Mouse (Mus musculus): ENCODE results near the gene Vamp1. TPM values are rescaled to one million over a fixed set of nuclear protein-coding genes. Genes with fewer than 3 reads are reported as not detected.

The Vamp1 gene
- polyA plus RNA-seq, 1 experiment from 2014 or later, result 4.3 TPM

DNA sequence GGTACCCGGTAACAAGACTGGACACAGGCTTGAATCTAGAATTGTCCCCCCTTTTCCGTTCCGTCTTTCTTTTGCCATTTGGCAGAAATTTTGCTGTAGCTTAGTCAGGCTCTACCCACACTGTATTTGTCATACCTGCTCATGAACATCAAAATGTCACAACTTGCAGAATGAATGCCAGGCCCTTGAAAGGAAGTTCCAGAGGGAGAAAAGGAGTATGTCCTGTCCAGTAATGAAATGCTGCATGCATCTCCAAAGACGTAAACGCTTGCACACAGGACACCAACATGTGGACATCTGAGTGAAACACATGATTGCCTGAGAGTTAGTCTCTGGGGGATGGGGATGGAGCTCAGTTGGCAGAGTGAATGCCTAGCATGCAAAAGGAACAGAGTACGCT, 1.6 kb upstream of the Vamp1 start:
- no peak for ATAC-seq (ENCODE audit: insufficient number of reproducible peaks, insufficient read depth, low FRiP score, low TSS enrichment, low read depth)
- WGBS, result 72% methylated on average over 6 of the region's 6 CpGs
- H3K4me3 ChIP-seq, result no peak overlapping the region

DNA sequence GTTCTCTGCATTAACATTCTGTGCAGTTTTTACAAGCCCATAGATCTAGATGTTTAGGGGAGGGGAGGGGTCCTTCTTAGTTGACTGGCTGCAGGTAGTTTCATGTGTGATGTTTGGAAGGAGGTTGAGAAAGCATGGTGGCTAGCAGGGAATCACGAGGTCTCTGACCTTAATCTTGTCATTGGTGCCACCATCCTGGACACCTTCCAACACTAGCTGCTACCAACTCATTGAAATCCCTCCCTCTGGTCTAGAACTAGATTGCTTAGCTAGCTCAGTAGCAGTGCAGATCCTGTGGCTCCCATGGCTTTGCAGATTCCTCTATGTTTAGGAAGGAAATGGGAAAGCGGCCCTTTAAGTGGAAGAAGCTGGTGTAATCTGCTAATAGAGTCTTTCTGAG, 1.5 kb downstream of the Vamp1 start:
- Histone ChIP-seq H3K9ac (no peak overlapping the region), H3K4me1 (peaks cover 9% of the 10 kb centered on the region), H3K36me3 (no peaks in the 10 kb centered on the region), H3K27ac (no peak overlapping the region), H3K9me3 (no peaks in the 10 kb centered on the region), H3K4me3 (no peak overlapping the region), H3K27me3 (peaks cover 29% of the 10 kb centered on the region), H3K4me2 (no peak overlapping the region)
- WGBS, result 81% methylated on average over 2 of the region's 2 CpGs
- ATAC-seq (ENCODE audit: insufficient number of reproducible peaks, insufficient read depth, low FRiP score, low TSS enrichment, low read depth), result no peak

More for the DNA sequence above, 1.6 kb upstream of the Vamp1 start:
- Histone ChIP-seq H3K36me3 (no peaks in the 10 kb centered on the region), H3K27me3 (peaks cover 33% of the 10 kb centered on the region), H3K9ac (no peak overlapping the region), H3K9me3 (no peaks in the 10 kb centered on the region), H3K27ac (no peak overlapping the region), H3K4me2 (no peak overlapping the region), H3K4me1 (peaks cover 9% of the 10 kb centered on the region)

DNA sequence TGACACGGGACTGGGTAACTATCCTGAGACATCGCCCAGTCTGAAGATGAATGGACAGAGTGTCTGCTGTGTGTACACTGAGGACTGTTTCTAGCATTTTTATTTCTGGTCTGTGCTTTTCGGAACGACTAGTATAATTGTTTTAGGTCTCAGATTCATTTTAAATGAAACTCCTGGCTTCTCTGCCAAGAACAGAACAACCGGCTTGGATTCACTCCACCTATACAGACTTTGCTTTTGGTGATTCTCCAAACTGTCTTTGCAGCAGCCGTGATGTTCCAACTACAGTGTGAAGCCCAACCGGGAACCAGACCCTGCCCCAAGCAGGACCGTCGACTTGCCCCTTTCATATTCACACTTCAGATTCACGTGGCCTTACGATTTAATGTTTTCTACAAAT, 2.5 kb downstream of the Vamp1 start:
- Histone ChIP-seq H3K36me3 (no peaks in the 10 kb centered on the region), H3K9me3 (no peaks in the 10 kb centered on the region), H3K4me2 (no peak overlapping the region), H3K27ac (no peak overlapping the region), H3K4me3 (no peak overlapping the region), H3K9ac (no peak overlapping the region), H3K27me3 (peaks cover 29% of the 10 kb centered on the region), H3K4me1 (peaks cover 12% of the 10 kb centered on the region)
- ATAC-seq (ENCODE audit: insufficient number of reproducible peaks, insufficient read depth, low FRiP score, low TSS enrichment, low read depth), result no peak
- 89% methylated on average over 11 of the region's 11 CpGs for WGBS

DNA sequence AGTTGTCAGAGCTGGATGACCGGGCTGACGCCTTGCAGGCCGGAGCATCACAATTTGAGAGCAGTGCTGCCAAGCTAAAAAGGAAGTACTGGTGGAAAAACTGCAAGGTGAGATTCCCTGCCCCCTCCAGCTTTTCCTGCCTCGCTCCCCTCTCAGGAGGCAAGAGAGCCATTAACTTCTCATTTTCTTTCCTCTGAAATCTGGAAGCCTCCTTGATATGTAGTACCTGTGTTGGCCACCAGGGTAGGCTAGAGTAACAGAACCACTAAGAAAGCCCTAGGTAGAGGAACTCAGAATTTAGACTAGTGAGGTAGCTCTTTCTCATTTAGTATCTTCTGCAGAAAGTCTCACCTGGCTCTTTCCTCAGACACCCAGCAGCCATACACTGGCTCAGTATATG, 3.6 kb downstream of the Vamp1 start:
- H3K9me3 ChIP-seq, result no peaks in the 10 kb centered on the region
- ATAC-seq (ENCODE audit: insufficient number of reproducible peaks, insufficient read depth, low FRiP score, low TSS enrichment, low read depth), result no peak
- peaks cover 18% of the 10 kb centered on the region for H3K27me3 ChIP-seq
- no peaks in the 10 kb centered on the region for H3K36me3 ChIP-seq
- H3K4me3 ChIP-seq, result no peak overlapping the region
- H3K4me2 ChIP-seq, result no peak overlapping the region
- no peak overlapping the region for H3K9ac ChIP-seq
- H3K27ac ChIP-seq, result no peak overlapping the region
- H3K4me1 ChIP-seq, result peaks cover 12% of the 10 kb centered on the region
- WGBS, result 76% methylated on average over 4 of the region's 4 CpGs

DNA sequence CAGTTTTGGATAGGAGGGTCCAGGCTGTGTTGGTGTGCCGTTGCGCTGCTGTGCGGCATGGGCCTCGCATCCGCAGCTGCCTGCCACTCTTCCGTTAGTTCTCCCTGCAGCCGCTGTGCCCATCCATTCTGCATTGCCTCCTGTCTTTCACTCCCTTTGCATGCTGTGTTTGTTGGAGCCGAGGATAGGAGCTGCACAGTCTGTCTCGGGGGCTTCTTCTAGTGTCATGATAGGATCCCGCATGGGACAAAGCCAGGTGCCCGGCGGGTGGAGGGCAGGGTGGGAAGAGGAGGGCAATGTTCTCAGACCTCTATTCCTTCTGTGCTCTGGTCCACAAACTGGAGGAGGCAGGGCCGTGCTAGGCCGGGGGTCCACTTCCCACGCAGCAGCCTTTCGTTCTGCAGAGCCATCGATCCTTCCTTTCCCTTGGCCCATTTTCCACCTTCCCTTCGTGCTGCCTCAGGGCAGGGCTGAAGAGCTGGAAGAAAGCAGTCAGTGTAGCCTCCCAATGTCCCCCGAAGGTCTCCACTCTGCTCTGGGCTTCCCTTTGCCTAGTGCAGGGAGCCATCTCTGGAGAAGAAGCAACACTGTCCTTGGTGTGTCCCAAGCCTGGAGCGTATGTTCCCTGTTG, 5.9 kb downstream of the Vamp1 start:
- H3K4me1 ChIP-seq, result peaks cover 7% of the 10 kb centered on the region; the same call in 1 of the 2 replicates

DNA sequence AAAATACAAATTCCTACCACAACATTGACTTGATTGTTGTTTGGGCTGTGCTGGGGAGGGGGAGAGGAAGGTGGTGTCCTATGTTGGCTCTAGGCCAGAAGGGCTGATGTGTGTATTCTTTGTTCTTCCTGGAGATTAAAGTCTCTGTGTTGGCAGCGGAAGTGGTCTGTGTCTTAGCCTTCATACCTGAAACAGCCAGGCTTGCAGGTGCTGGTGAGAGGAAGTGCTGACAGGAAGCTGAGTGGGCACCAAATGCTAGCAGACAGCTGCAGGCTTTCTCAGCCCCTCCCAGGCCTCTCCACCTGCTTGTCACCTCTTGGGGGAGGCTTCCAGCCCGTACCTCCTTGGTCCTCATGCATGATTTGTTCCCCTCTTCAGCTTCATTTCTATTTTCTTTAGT, 6.8 kb downstream of the Vamp1 start:
- H3K27ac ChIP-seq, result no peak overlapping the region
- 0 out of 2 replicates have a peak, but pooled peaks cover 7% of the 10 kb centered on the region for H3K36me3 ChIP-seq
- H3K27me3 ChIP-seq, result 0 out of 2 replicates have a peak, but pooled peaks cover 4% of the 10 kb centered on the region
- no peak overlapping the region for H3K4me2 ChIP-seq
- H3K9ac ChIP-seq, result no peak overlapping the region
- 63% methylated on average over 2 of the region's 2 CpGs for WGBS
- H3K9me3 ChIP-seq, result no peaks in the 10 kb centered on the region
- peaks cover 3% of the 10 kb centered on the region; the same call in 1 of the 2 replicates for H3K4me1 ChIP-seq
- no peak overlapping the region for H3K4me3 ChIP-seq
- no peak for ATAC-seq (ENCODE audit: insufficient number of reproducible peaks, insufficient read depth, low FRiP score, low TSS enrichment, low read depth)

More for the DNA sequence above, 5.9 kb downstream of the Vamp1 start:
- H3K4me2 ChIP-seq, result no peak overlapping the region
- H3K36me3 ChIP-seq, result 0 out of 2 replicates have a peak, but pooled peaks cover 7% of the 10 kb centered on the region
- ATAC-seq (ENCODE audit: insufficient number of reproducible peaks, insufficient read depth, low FRiP score, low TSS enrichment, low read depth), result no peak
- no peak overlapping the region for H3K4me3 ChIP-seq
- H3K9ac ChIP-seq, result 0 out of 2 replicates have a peak overlapping the region, but pooled peaks have one; percentile 21
- 87% methylated on average over 20 of the region's 20 CpGs for WGBS
- peaks cover 13% of the 10 kb centered on the region for H3K27me3 ChIP-seq
- H3K9me3 ChIP-seq, result no peaks in the 10 kb centered on the region
- H3K27ac ChIP-seq, result no peak overlapping the region

DNA sequence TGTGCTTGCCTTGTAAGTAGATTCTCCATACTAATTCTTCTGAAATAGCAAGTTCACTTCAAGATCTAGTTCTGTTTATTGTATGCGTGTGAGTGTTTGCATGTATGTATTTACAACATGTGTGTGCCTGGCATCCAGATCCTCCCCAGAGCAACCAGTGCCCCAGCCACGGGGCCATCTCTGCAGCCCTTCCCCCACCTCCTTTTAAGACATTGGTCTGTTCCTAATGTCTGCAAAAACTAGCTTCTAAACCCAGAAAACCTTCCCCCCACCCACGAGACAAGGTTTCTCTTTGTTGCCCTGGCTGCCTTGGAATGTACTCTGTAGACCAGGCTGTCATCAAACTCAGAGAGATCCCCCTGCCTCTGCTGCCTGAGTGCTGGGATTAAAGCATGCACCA, 7.2 kb downstream of the Vamp1 start:
- H3K4me2 ChIP-seq, result no peak overlapping the region
- WGBS, result 72% methylated on average over 3 of the region's 3 CpGs
- H3K4me3 ChIP-seq, result no peak overlapping the region
- H3K9ac ChIP-seq, result no peak overlapping the region
- no peak for ATAC-seq (ENCODE audit: insufficient number of reproducible peaks, insufficient read depth, low FRiP score, low TSS enrichment, low read depth)
- 0 out of 2 replicates have a peak, but pooled peaks cover 3% of the 10 kb centered on the region for H3K27me3 ChIP-seq
- H3K27ac ChIP-seq, result no peak overlapping the region
- 0 out of 2 replicates have a peak, but pooled peaks cover 7% of the 10 kb centered on the region for H3K36me3 ChIP-seq
- H3K9me3 ChIP-seq, result no peaks in the 10 kb centered on the region
- peaks cover 3% of the 10 kb centered on the region; the same call in 1 of the 2 replicates for H3K4me1 ChIP-seq

DNA sequence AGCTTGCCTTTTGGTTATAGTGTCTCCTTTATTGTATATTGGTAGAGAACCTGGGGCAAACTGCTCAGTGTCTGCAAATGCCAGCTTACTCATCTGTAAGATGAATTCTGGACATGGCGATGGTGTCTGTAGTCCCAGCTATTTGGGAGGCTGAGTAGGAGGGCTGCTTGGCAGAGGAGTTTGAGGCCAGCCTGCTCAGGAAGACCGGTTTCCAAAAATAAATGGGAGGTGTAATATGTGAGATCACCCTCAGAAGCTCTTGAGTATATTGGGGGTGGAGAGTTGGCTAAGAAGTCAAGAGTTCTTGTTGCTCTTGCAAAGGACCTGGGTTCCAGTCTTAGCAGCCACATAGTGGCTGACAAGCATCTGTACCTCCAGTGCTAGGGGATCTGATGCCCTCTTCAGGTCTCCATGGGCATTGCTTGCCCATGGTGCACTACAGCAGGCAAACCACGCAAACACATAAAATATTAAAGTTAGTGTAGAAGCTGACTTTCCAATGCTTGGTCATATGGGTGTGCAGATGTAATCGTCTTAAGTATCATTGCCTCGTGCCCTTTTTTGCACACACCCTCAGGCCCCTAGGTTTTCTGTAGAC, 10.3 kb downstream of the Vamp1 start:
- H3K9me3 ChIP-seq, result no peaks in the 10 kb centered on the region
- peaks cover 5% of the 10 kb centered on the region; the same call in 1 of the 2 replicates for H3K4me1 ChIP-seq
- no peak overlapping the region for H3K4me2 ChIP-seq
- H3K4me3 ChIP-seq, result no peak overlapping the region
- no peak overlapping the region for H3K27ac ChIP-seq
- H3K9ac ChIP-seq, result no peak overlapping the region
- 0 out of 2 replicates have a peak, but pooled peaks cover 7% of the 10 kb centered on the region for H3K36me3 ChIP-seq
- ATAC-seq (ENCODE audit: insufficient number of reproducible peaks, insufficient read depth, low FRiP score, low TSS enrichment, low read depth), result no peak
- WGBS, result 83% methylated on average over 5 of the region's 5 CpGs
- no peaks in the 10 kb centered on the region for H3K27me3 ChIP-seq

DNA sequence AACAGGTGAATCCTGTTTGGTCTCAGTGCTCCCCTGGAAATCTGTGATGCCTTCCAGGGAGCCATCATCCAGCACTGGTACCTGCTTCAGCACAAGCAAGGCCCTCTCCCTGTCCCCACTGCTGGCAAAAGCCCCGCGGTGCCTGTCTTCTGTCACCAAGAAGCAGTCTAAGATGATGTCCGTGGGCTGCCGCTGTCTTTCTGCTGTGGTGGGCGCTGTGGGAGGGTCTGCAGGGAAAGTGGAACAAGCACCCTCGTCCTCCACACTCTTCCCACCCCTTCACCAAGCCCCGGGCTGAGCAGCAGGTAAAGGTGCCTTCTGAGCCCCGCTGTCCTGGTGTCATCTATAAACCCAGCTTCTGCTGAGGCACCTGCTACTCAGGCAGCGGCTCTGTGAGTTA, 15.2 kb downstream of the Vamp1 start:
- Histone ChIP-seq H3K4me1 (peaks cover 18% of the 10 kb centered on the region), H3K27ac (no peak overlapping the region), H3K9ac (no peak overlapping the region), H3K4me3 (0 out of 2 replicates have a peak overlapping the region, but pooled peaks have one; percentile 52), H3K27me3 (no peaks in the 10 kb centered on the region), H3K9me3 (no peaks in the 10 kb centered on the region), H3K4me2 (peak overlapping the region; percentile 92), H3K36me3 (no peaks in the 10 kb centered on the region)
- 63% methylated on average over 9 of the region's 9 CpGs for WGBS
- ATAC-seq (ENCODE audit: insufficient number of reproducible peaks, insufficient read depth, low FRiP score, low TSS enrichment, low read depth), result no peak

DNA sequence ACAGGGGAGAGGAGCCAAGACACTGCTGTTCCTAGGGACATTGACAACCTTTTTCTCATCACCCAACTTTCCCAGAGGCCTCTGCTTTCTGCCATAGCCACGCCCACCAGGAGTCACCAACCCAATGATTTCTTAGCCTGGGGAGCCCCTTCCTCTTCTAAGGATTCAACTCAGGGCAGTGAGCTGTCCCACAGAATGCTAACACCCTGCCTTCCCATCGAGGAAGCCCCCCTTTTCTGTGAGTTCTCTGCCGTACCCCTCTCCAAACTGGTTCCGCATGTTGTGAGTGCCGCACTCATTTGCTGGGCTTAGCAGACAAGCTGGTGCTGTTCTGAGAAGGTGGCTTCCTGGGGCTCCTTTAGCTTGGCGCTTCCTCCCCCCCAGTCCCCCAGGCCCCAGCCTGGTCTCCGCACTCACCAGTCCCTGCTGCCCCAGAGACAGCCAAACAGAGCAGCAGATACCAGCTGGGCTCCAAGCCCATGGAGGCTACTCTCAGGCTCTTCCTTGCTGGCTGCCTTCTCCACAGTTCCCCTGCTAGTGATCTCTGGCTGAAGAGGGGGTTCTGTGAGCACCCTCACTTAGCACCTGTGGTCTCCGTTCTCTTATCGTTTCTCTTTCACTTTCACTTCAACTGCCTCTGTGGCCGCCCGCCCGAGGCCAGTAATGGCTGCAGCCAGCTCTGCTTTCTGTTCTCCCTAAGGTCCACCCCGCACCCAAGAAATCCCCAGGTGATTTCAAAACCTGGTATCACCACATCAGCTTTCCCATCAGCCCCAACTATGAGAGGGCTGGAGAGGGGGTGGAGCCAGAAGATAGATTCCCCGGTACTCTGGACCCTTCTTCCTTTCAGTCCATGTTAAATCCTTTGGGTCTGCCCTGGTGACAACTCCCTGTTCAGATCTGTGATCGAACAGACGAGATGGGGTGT, 16.0 kb downstream of the Vamp1 start, which contains the start of gene Tapbpl:
Gene Tapbpl, minus strand, starts transcription at position 744 of the 928 bp plus-strand sequence.
- peak within 1 kb of the TSS; percentile 76 for H3K9ac ChIP-seq
- H3K4me2 ChIP-seq, result peak within 1 kb of the TSS; percentile 92
- H3K36me3 ChIP-seq, result no peaks in the 10 kb centered on the region
- WGBS, result 8% methylated on average over 16 of the region's 16 CpGs
- no peaks in the 10 kb centered on the region for H3K9me3 ChIP-seq
- no peaks in the 10 kb centered on the region for H3K27me3 ChIP-seq
- H3K4me3 ChIP-seq, result peak within 1 kb of the TSS; percentile 52
- no peak; the same call in 1 of the 2 replicates for ATAC-seq (ENCODE audit: insufficient number of reproducible peaks, insufficient read depth, low FRiP score, low TSS enrichment, low read depth)
- H3K27ac ChIP-seq, result peak within 1 kb of the TSS; percentile 77
- H3K4me1 ChIP-seq, result peaks cover 19% of the 10 kb centered on the region

DNA sequence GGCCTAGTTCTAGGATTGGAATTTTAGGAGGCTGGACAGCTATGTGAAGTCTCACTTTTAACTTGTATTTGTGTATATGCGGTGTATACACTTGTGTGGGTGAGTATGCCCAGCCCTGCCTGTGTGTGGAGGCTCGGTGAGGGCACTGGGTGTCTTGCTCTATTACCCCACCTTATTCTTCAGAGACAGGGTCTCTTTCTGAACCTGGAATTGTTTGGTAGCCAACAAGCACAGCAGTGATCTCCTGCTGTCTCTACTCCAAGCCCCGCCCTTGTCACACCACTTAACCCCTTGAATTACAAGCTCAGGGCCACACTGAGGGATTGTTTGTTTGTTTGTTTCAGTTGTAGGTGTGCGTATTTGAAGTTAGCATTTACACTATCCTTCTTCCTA, 16.7 kb downstream of the Vamp1 start:
- Histone ChIP-seq H3K27ac (0 out of 2 replicates have a peak overlapping the region, but pooled peaks have one; percentile 77), H3K4me2 (peak overlapping the region; percentile 92)

More for the DNA sequence above, 16.7 kb downstream of the Vamp1 start:
- Histone ChIP-seq H3K9me3 (no peaks in the 10 kb centered on the region), H3K4me3 (peak overlapping the region; percentile 52), H3K27me3 (no peaks in the 10 kb centered on the region), H3K9ac (peak overlapping the region; percentile 76), H3K36me3 (no peaks in the 10 kb centered on the region), H3K4me1 (peaks cover 24% of the 10 kb centered on the region)
- 59% methylated on average over 4 of the region's 4 CpGs for WGBS
- ATAC-seq (ENCODE audit: insufficient number of reproducible peaks, insufficient read depth, low FRiP score, low TSS enrichment, low read depth), result no peak
